Mouse (Mus musculus): ENCODE data around the gene Rflnb. TPM values are rescaled to one million over a fixed set of nuclear protein-coding genes. Genes with fewer than 3 reads are reported as not detected.

Gene Rflnb
- polyA plus RNA-seq, 1 experiment from 2014 or later, result 22.9 TPM

DNA sequence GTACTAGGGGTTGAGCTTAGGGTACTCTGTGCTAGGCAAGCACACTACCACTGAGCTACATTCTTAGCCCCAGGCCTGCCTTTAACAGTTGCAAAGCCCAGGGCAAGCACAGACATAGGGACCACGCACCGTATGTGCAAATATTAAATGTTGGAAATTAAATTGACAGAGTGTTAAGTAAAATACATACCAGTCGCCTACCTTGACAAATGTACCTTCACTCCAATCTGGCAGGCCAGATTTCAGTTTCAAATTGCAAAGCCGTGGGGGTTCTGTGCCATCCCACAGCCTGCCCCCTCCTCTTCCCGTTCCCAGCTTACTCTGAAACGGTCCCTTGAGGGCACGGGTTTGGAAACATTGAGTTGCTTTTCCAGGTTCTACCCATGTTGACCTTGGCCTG, 41.6 kb downstream of the Rflnb start:
- ATAC-seq (ENCODE audit: insufficient read depth, low FRiP score, low TSS enrichment) (no peak), DNase-seq (ENCODE audit: low spot score) (no peak)
- Histone ChIP-seq H3K27ac (ENCODE audit: low read depth, low read length) (no peak overlapping the region), H3K27me3 (ENCODE audit: control insufficient read depth, insufficient read depth, low read length) (no peaks in the 10 kb centered on the region), H3K9me3 (ENCODE audit: control insufficient read depth, low read length) (no peaks in the 10 kb centered on the region), H3K4me2 (ENCODE audit: low read depth) (no peak overlapping the region), H3K4me1 (ENCODE audit: control insufficient read depth, insufficient read depth, low read length) (no peaks in the 10 kb centered on the region), H3K9ac (ENCODE audit: low read length) (no peak overlapping the region), H3K4me3 (ENCODE audit: low read depth, low read length) (no peak overlapping the region), H3K36me3 (ENCODE audit: control insufficient read depth, insufficient read depth, low read length) (no peaks in the 10 kb centered on the region)
- WGBS, result 78% methylated on average over 7 of the region's 7 CpGs

DNA sequence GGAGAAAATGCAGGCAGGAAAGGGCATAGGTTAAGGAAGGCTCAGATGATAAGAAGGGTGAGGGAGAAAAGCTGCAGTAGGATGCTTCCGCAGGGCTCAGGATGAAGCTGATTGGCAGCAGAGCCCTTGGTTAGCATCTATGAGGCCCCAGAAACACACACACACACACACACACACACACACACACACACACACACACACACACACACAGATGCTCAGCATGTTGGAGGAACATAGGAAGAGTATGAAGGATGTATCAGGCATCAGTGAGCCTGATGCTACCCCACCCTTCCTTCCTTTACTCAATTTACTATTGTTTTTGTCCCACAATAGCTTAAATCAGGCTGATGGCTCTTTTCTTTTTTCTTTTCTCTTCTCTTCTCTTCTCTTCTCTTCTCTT, 43.0 kb downstream of the Rflnb start:
- no peaks in the 10 kb centered on the region for H3K9me3 ChIP-seq (ENCODE audit: control insufficient read depth, low read length)
- H3K4me3 ChIP-seq (ENCODE audit: low read depth, low read length), result no peak overlapping the region
- DNase-seq (ENCODE audit: low spot score), result no peak
- no peaks in the 10 kb centered on the region for H3K27me3 ChIP-seq (ENCODE audit: control insufficient read depth, insufficient read depth, low read length)
- no peaks in the 10 kb centered on the region for H3K4me1 ChIP-seq (ENCODE audit: control insufficient read depth, insufficient read depth, low read length)
- no peaks in the 10 kb centered on the region for H3K36me3 ChIP-seq (ENCODE audit: control insufficient read depth, insufficient read depth, low read length)
- ATAC-seq (ENCODE audit: insufficient read depth, low FRiP score, low TSS enrichment), result no peak
- no peak overlapping the region for H3K4me2 ChIP-seq (ENCODE audit: low read depth)
- 100% methylated on average over 1 of the region's 1 CpGs for WGBS
- H3K27ac ChIP-seq (ENCODE audit: low read depth, low read length), result no peak overlapping the region
- H3K9ac ChIP-seq (ENCODE audit: low read length), result no peak overlapping the region

DNA sequence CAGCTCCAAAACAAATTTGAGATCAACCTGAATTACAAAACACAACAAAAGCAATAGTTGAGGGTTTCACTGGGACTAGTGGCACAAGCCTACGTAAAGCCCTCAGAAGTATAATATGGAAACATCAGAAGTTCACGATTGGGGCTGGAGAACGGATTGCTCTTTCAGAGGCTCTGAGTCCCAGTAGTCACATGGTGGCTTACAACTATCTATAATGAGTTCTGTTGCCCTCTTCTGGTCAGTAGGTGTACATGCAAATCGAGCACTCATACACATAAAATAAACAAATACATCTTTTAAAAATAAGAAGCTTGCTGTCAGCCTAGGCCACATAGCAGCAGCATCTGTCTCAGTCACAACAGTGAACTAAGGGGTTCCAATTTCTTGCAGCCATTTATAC, 44.4 kb downstream of the Rflnb start:
- DNase-seq (ENCODE audit: low spot score) (no peak), ATAC-seq (ENCODE audit: insufficient read depth, low FRiP score, low TSS enrichment) (no peak)
- H3K4me1 ChIP-seq (ENCODE audit: control insufficient read depth, insufficient read depth, low read length), result no peaks in the 10 kb centered on the region
- no peak overlapping the region for H3K4me3 ChIP-seq (ENCODE audit: low read depth, low read length)
- H3K27me3 ChIP-seq (ENCODE audit: control insufficient read depth, insufficient read depth, low read length), result no peaks in the 10 kb centered on the region
- H3K36me3 ChIP-seq (ENCODE audit: control insufficient read depth, insufficient read depth, low read length), result no peaks in the 10 kb centered on the region
- H3K4me2 ChIP-seq (ENCODE audit: low read depth), result no peak overlapping the region
- no peak overlapping the region for H3K9ac ChIP-seq (ENCODE audit: low read length)
- no peak overlapping the region for H3K27ac ChIP-seq (ENCODE audit: low read depth, low read length)
- 75% methylated on average over 4 of the region's 4 CpGs for WGBS
- no peaks in the 10 kb centered on the region for H3K9me3 ChIP-seq (ENCODE audit: control insufficient read depth, low read length)

DNA sequence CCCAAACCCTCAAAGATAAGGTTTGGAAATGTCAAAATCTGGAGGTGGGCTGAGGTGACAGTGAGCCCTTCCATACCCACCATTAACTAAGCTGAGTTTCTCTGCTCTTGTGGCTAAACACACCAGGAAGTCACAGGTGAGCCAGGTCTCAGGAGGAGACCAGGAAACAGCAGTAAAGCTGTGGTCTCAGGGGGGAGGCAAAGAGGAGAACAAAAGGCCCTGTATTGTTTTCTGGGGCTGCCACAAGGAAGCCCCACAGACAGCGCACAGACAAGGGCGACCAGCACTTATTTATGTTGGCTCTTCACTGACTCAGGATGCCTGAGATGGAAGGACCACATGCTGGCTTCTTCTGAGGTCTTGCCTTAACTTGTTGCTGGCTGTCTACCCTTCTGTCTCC, 47.2 kb downstream of the Rflnb start:
- 36% methylated on average over 2 of the region's 2 CpGs for WGBS
- no peak overlapping the region for H3K4me2 ChIP-seq (ENCODE audit: low read depth)
- H3K27ac ChIP-seq (ENCODE audit: low read depth, low read length), result no peak overlapping the region
- no peak overlapping the region for H3K4me3 ChIP-seq (ENCODE audit: low read depth, low read length)
- DNase-seq (ENCODE audit: low spot score) (no peak), ATAC-seq (ENCODE audit: insufficient read depth, low FRiP score, low TSS enrichment) (no peak)
- H3K9me3 ChIP-seq (ENCODE audit: control insufficient read depth, low read length), result no peaks in the 10 kb centered on the region
- H3K27me3 ChIP-seq (ENCODE audit: control insufficient read depth, insufficient read depth, low read length), result no peaks in the 10 kb centered on the region
- H3K36me3 ChIP-seq (ENCODE audit: control insufficient read depth, insufficient read depth, low read length), result no peaks in the 10 kb centered on the region
- H3K9ac ChIP-seq (ENCODE audit: low read length), result no peak overlapping the region
- no peaks in the 10 kb centered on the region for H3K4me1 ChIP-seq (ENCODE audit: control insufficient read depth, insufficient read depth, low read length)

DNA sequence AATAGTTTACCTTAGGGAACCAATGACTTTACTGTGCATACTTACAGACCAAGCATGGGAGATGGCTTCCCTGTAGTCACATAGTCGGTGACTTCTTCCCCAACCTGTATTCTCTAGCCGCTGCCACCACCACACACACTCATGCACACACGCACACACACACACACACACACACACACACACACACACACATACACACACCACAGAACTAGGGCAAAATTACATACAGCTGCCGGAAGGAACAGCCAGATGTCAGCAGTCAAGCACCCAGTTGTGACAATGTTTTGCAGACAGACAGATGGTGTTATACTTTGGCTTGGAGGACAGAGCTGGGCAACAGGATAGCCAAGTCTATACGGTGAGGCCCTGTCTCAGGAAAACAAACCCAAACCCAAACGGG, 49.5 kb downstream of the Rflnb start:
- Histone ChIP-seq H3K36me3 (ENCODE audit: control insufficient read depth, insufficient read depth, low read length) (no peaks in the 10 kb centered on the region), H3K4me3 (ENCODE audit: low read depth, low read length) (no peak overlapping the region), H3K27me3 (ENCODE audit: control insufficient read depth, insufficient read depth, low read length) (no peaks in the 10 kb centered on the region), H3K4me1 (ENCODE audit: control insufficient read depth, insufficient read depth, low read length) (no peaks in the 10 kb centered on the region), H3K9me3 (ENCODE audit: control insufficient read depth, low read length) (no peaks in the 10 kb centered on the region), H3K4me2 (ENCODE audit: low read depth) (no peak overlapping the region), H3K9ac (ENCODE audit: low read length) (no peak overlapping the region), H3K27ac (ENCODE audit: low read depth, low read length) (no peak overlapping the region)
- DNase-seq (ENCODE audit: low spot score), result no peak
- 75% methylated on average over 6 of the region's 6 CpGs for WGBS
- no peak for ATAC-seq (ENCODE audit: insufficient read depth, low FRiP score, low TSS enrichment)

DNA sequence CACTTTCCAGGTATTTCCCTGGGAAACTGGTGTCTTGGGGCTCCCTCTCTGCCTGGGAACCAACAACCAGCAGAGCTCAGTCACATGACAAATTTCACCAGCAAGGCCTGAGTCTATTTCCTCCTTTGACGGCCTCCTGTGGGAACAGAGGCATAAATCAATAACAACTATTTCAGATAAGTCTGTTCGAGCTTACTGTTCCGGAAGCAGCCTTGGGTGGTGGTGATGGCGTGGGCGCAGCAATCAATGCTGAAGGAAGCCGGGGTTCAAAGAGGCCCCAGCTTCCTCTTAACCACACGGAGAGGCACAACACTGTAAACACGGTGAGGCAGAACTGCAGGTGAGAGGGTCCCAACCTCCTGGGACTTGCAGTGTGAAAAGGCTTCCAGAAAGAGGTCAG, 50.8 kb downstream of the Rflnb start:
- 55% methylated on average over 8 of the region's 8 CpGs for WGBS
- Histone ChIP-seq H3K36me3 (ENCODE audit: control insufficient read depth, insufficient read depth, low read length) (no peaks in the 10 kb centered on the region), H3K4me3 (ENCODE audit: low read depth, low read length) (no peak overlapping the region), H3K4me2 (ENCODE audit: low read depth) (no peak overlapping the region), H3K4me1 (ENCODE audit: control insufficient read depth, insufficient read depth, low read length) (no peaks in the 10 kb centered on the region), H3K9ac (ENCODE audit: low read length) (no peak overlapping the region), H3K9me3 (ENCODE audit: control insufficient read depth, low read length) (no peaks in the 10 kb centered on the region), H3K27me3 (ENCODE audit: control insufficient read depth, insufficient read depth, low read length) (no peaks in the 10 kb centered on the region), H3K27ac (ENCODE audit: low read depth, low read length) (no peak overlapping the region)
- no peak for ATAC-seq (ENCODE audit: insufficient read depth, low FRiP score, low TSS enrichment)
- DNase-seq (ENCODE audit: low spot score), result no peak

DNA sequence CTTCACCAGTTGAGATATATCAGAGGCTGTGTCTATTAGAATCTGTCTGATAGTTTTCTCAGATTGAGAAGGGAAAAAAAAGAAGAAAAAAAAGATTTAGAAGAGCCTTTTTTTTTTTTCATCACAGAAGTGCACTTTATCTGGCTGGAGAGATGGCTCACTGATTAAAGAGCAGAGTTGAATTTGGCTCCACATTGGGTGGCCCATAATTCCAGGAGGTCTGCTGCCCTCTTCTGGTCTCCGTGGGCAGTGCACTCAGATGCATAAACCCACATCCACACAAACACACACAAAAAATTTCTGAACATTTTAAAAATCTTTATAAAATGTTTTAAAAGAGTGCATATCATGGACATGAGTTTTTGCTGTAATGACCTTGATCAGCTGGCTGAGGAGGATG, 53.6 kb downstream of the Rflnb start:
- H3K4me3 ChIP-seq (ENCODE audit: low read depth, low read length), result no peak overlapping the region
- H3K9me3 ChIP-seq (ENCODE audit: control insufficient read depth, low read length), result no peaks in the 10 kb centered on the region
- WGBS, result 88% methylated on average over 1 of the region's 1 CpGs
- H3K27ac ChIP-seq (ENCODE audit: low read depth, low read length), result no peak overlapping the region
- H3K4me1 ChIP-seq (ENCODE audit: control insufficient read depth, insufficient read depth, low read length), result no peaks in the 10 kb centered on the region
- no peaks in the 10 kb centered on the region for H3K27me3 ChIP-seq (ENCODE audit: control insufficient read depth, insufficient read depth, low read length)
- no peaks in the 10 kb centered on the region for H3K36me3 ChIP-seq (ENCODE audit: control insufficient read depth, insufficient read depth, low read length)
- ATAC-seq (ENCODE audit: insufficient read depth, low FRiP score, low TSS enrichment) (no peak), DNase-seq (ENCODE audit: low spot score) (no peak)
- no peak overlapping the region for H3K9ac ChIP-seq (ENCODE audit: low read length)
- H3K4me2 ChIP-seq (ENCODE audit: low read depth), result no peak overlapping the region

DNA sequence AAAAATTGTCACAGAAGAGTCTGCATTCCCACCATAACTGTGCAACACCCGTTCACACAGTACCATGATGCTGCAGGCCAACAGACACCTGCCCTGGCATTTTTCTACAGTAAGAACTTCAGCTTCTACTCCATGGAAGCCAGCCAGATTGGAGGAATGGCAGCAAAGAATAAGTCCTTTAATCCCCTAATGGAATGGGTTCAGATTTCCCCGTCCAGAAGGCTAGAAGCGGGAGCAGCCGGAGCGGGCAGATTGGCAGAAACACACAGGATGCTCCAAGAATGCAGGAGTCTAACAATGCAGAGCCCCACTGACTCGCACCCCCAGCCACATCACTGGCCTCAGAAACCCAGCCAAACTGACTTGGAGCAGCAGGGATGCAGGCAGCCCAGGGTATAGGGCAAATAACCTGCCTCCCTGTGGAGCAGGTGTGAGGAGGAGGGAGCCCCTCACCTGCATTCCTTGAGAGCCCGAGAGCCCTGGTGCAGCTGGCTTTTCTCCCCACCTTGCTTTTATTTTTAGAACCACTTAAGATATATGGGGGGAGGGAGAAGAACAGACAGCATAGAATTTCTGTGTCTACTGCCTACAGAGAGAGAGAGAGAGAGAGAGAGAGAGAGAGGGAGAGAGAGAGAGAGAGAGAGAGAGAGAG, 54.5 kb downstream of the Rflnb start:
- DNase-seq (ENCODE audit: low spot score) (no peak), ATAC-seq (ENCODE audit: insufficient read depth, low FRiP score, low TSS enrichment) (no peak)
- 35% methylated on average over 7 of the region's 7 CpGs for WGBS
- H3K36me3 ChIP-seq (ENCODE audit: control insufficient read depth, insufficient read depth, low read length), result no peaks in the 10 kb centered on the region
- no peak overlapping the region for H3K27ac ChIP-seq (ENCODE audit: low read depth, low read length)
- no peak overlapping the region for H3K4me2 ChIP-seq (ENCODE audit: low read depth)
- no peaks in the 10 kb centered on the region for H3K4me1 ChIP-seq (ENCODE audit: control insufficient read depth, insufficient read depth, low read length)
- no peaks in the 10 kb centered on the region for H3K9me3 ChIP-seq (ENCODE audit: control insufficient read depth, low read length)
- no peak overlapping the region for H3K9ac ChIP-seq (ENCODE audit: low read length)
- H3K27me3 ChIP-seq (ENCODE audit: control insufficient read depth, insufficient read depth, low read length), result 0 out of 2 replicates have a peak, but pooled peaks cover 3% of the 10 kb centered on the region
- H3K4me3 ChIP-seq (ENCODE audit: low read depth, low read length), result no peak overlapping the region

DNA sequence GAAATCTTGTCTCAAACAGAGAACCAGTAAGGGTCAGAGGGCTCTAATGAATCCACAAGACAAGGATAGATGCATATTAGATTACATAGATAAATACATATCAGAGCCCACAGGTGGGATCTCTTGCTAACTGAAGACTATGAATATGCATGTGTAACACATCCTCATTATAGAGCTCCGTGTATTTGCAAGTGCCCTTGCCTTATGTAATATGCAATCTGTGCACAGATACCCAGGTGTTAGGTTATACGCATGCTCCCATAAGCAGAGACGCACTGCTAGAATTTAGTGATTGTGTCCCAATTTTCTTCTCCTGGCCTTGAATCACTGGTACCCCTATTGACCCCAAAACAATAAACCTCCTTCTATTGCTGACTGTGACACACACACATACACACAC, 55.4 kb downstream of the Rflnb start:
- no peak overlapping the region for H3K27ac ChIP-seq (ENCODE audit: low read depth, low read length)
- 0 out of 2 replicates have a peak, but pooled peaks cover 4% of the 10 kb centered on the region for H3K27me3 ChIP-seq (ENCODE audit: control insufficient read depth, insufficient read depth, low read length)
- DNase-seq (ENCODE audit: low spot score), result no peak
- H3K36me3 ChIP-seq (ENCODE audit: control insufficient read depth, insufficient read depth, low read length), result no peaks in the 10 kb centered on the region
- WGBS, result 90% methylated on average over 3 of the region's 3 CpGs
- no peak overlapping the region for H3K4me2 ChIP-seq (ENCODE audit: low read depth)
- H3K9me3 ChIP-seq (ENCODE audit: control insufficient read depth, low read length), result no peaks in the 10 kb centered on the region
- no peak overlapping the region for H3K9ac ChIP-seq (ENCODE audit: low read length)
- no peak for ATAC-seq (ENCODE audit: insufficient read depth, low FRiP score, low TSS enrichment)
- H3K4me3 ChIP-seq (ENCODE audit: low read depth, low read length), result no peak overlapping the region
- no peaks in the 10 kb centered on the region for H3K4me1 ChIP-seq (ENCODE audit: control insufficient read depth, insufficient read depth, low read length)
